Mouse (Mus musculus) embryonic facial prominence, embryonic 11.5 days (tissue): Measurements from ENCODE around the gene Kdm2b. TPM values are rescaled to one million over a fixed set of nuclear protein-coding genes. Genes with fewer than 3 reads are reported as not detected.

ENCODE experiments used
- ATAC-seq: fragments of 200-750 bp; cut with Nextera tagmentation; replicated peaks from 2 replicates; pipeline ENCODE4 v1.8.0; 2017; ENCODE audit warnings: low read depth; ENCODE audit not compliant: insufficient number of reproducible peaks, low FRiP score, low TSS enrichment
- DNase-seq: peaks from one replicate; pipeline ENCODE4 v3.0.0-alpha.2; 2015; ENCODE audit warnings: low spot score
- H3K27ac ChIP-seq: fragments of 300-500 bp; sonication (generic); replicated peaks from 2 replicates; pipeline ENCODE4 v1.5.1; 2014; ENCODE audit warnings: mild to moderate bottlenecking, low read depth, low read length, control low read depth
- H3K27me3 ChIP-seq: fragments of 300-500 bp; sonication (generic); 2 replicates; pipeline ENCODE4 v1.6.1; 2014; ENCODE audit warnings: mild to moderate bottlenecking, low read length, moderate library complexity, mixed read lengths; ENCODE audit not compliant: control insufficient read depth, insufficient read depth
- H3K36me3 ChIP-seq: fragments of 300-500 bp; sonication (generic); replicated peaks from 2 replicates; pipeline ENCODE4 v1.6.1; 2014; ENCODE audit warnings: low read depth, mild to moderate bottlenecking, low read length, moderate library complexity, mixed read lengths; ENCODE audit not compliant: control insufficient read depth, insufficient read depth
- H3K4me1 ChIP-seq: fragments of 300-500 bp; sonication (generic); 2 replicates; pipeline ENCODE4 v1.6.1; 2014; ENCODE audit warnings: low read length, mixed read lengths; ENCODE audit not compliant: control insufficient read depth, insufficient read depth
- H3K4me2 ChIP-seq: fragments of 300-500 bp; sonication (generic); 2 replicates; pipeline ENCODE4 v1.6.1; 2014; ENCODE audit warnings: low read depth, mild to moderate bottlenecking, control low read depth, low read length, moderate library complexity
- H3K4me3 ChIP-seq: fragments of 300-500 bp; sonication (generic); 2 replicates; pipeline ENCODE4 v1.5.1; 2014; ENCODE audit warnings: low read depth, low read length, control low read depth
- H3K9ac ChIP-seq: fragments of 300-500 bp; sonication (generic); replicated peaks from 2 replicates; pipeline ENCODE4 v1.6.1; 2014; ENCODE audit warnings: mild to moderate bottlenecking, control low read depth, low read length
- H3K9me3 ChIP-seq: fragments of 300-500 bp; sonication (generic); replicated peaks from 2 replicates; pipeline ENCODE4 v1.6.1; 2016; ENCODE audit warnings: mild to moderate bottlenecking, low read length, inconsistent platforms, mixed read lengths; ENCODE audit not compliant: control insufficient read depth
- WGBS: fragments of 180-500 bp; shearing (Covaris S2); extraction: QIAGEN DNeasy Blood & Tissue Kit; methylation state at CpG from one replicate; pipeline ENCODE4 v1.1.7; 2014; 5-methylcytosine and 5-hydroxymethylcytosine counted together
- polyA plus RNA-seq: library from polyadenylated mRNA; unstranded; fragments of >200 nt; fragmentation: Nextera tagmentation; extraction: Ambion mirVana; gene quantifications from 2 replicates; pipeline ENCODE4 v1.2.1, GENCODE M21; 2014

Kdm2b gene
- polyA plus RNA-seq, 1 experiment from 2014 or later: 54.1 TPM

GRCm38 (mm10) chr5:122855858-122856257, 133.8 kb downstream of the Kdm2b start:
- H3K36me3 ChIP-seq: no peaks in the 10 kb centered on the region
- H3K4me3 ChIP-seq: no peak overlapping the region
- H3K9me3 ChIP-seq: no peaks in the 10 kb centered on the region
- H3K27ac ChIP-seq: no peak overlapping the region
- H3K4me1 ChIP-seq: peaks cover 3% of the 10 kb centered on the region; the same call in 1 of the 2 replicates
- H3K4me2 ChIP-seq: no peak overlapping the region
- H3K27me3 ChIP-seq: no peaks in the 10 kb centered on the region
- WGBS: 78% methylated on average over 3 of the region's 3 CpGs
- no peak overlapping the region for H3K9ac ChIP-seq
- no peak for ATAC-seq
- no peak for DNase-seq

- Histone ChIP-seq H3K27ac (no peak overlapping the region), H3K9me3 (no peaks in the 10 kb centered on the region), H3K36me3 (no peaks in the 10 kb centered on the region), H3K27me3 (no peaks in the 10 kb centered on the region), H3K4me1 (peaks cover 3% of the 10 kb centered on the region; the same call in 1 of the 2 replicates), H3K4me2 (no peak overlapping the region), H3K9ac (no peak overlapping the region), H3K4me3 (no peak overlapping the region)
- ATAC-seq (no peak), DNase-seq (no peak)
- WGBS: 79% methylated on average over 2 of the region's 2 CpGs
Measured at GRCm38 (mm10) chr5:122852611-122853010, 137.0 kb downstream of the Kdm2b start.

GRCm38 (mm10) chr5:122850319-122851002, 139.2 kb downstream of the Kdm2b start:
- H3K4me2 ChIP-seq: peak overlapping the region; percentile 93
- peak overlapping the region; percentile 78 for H3K27ac ChIP-seq
- H3K4me1 ChIP-seq: peaks cover 3% of the 10 kb centered on the region; the same call in 1 of the 2 replicates
- H3K36me3 ChIP-seq: no peaks in the 10 kb centered on the region
- no peaks in the 10 kb centered on the region for H3K9me3 ChIP-seq
- H3K27me3 ChIP-seq: no peaks in the 10 kb centered on the region
- under 1% methylated on average over 38 of the region's 38 CpGs for whole genome bisulfite sequencing
- DNase-seq: peak; percentile 75
- H3K9ac ChIP-seq: peak overlapping the region; percentile 95
- peak; percentile 84 for ATAC-seq
- peak overlapping the region; percentile 90 for H3K4me3 ChIP-seq

- Histone ChIP-seq H3K9me3 (no peaks in the 10 kb centered on the region), H3K4me3 (peak within 1 kb of the TSS; percentile 90), H3K36me3 (no peaks in the 10 kb centered on the region), H3K27ac (peak within 1 kb of the TSS; percentile 78), H3K9ac (peak within 1 kb of the TSS; percentile 95), H3K4me1 (peaks cover 3% of the 10 kb centered on the region; the same call in 1 of the 2 replicates), H3K4me2 (peak within 1 kb of the TSS; percentile 93), H3K27me3 (no peaks in the 10 kb centered on the region)
- under 1% methylated on average over 53 of the region's 61 CpGs for WGBS
- ATAC-seq (peak; percentile 99), DNase-seq (peak; percentile 99)
Measured at GRCm38 (mm10) chr5:122849521-122850318, 139.9 kb downstream of the Kdm2b start, which contains the start of gene Rnf34. Gene Rnf34 (plus strand): TSS chr5:122850048.

GRCm38 (mm10) chr5:122843799-122844198, 145.8 kb downstream of the Kdm2b start:
- DNase-seq (no peak), ATAC-seq (no peak)
- no peak overlapping the region for H3K4me3 ChIP-seq
- H3K36me3 ChIP-seq: no peaks in the 10 kb centered on the region
- H3K4me2 ChIP-seq: no peak overlapping the region
- no peak overlapping the region for H3K27ac ChIP-seq
- no peak overlapping the region for H3K9ac ChIP-seq
- no peaks in the 10 kb centered on the region for H3K27me3 ChIP-seq
- no peaks in the 10 kb centered on the region for H3K4me1 ChIP-seq
- H3K9me3 ChIP-seq: no peaks in the 10 kb centered on the region
- 86% methylated on average over 5 of the region's 5 CpGs for WGBS

- no peak overlapping the region for H3K27ac ChIP-seq
- 81% methylated on average over 2 of the region's 2 CpGs for WGBS
- H3K27me3 ChIP-seq: no peaks in the 10 kb centered on the region
- no peaks in the 10 kb centered on the region for H3K9me3 ChIP-seq
- no peak overlapping the region for H3K4me3 ChIP-seq
- no peaks in the 10 kb centered on the region for H3K36me3 ChIP-seq
- no peak overlapping the region for H3K9ac ChIP-seq
- H3K4me2 ChIP-seq: no peak overlapping the region
- no peak for ATAC-seq
- H3K4me1 ChIP-seq: no peaks in the 10 kb centered on the region
- DNase-seq: no peak
Measured at GRCm38 (mm10) chr5:122841126-122841525, 148.5 kb downstream of the Kdm2b start.

- ATAC-seq (no peak), DNase-seq (no peak)
- Histone ChIP-seq H3K36me3 (no peaks in the 10 kb centered on the region), H3K9me3 (no peaks in the 10 kb centered on the region), H3K27me3 (no peaks in the 10 kb centered on the region), H3K4me1 (no peaks in the 10 kb centered on the region), H3K9ac (no peak overlapping the region), H3K4me2 (no peak overlapping the region), H3K4me3 (no peak overlapping the region), H3K27ac (no peak overlapping the region)
- 80% methylated on average over 10 of the region's 10 CpGs for WGBS
Measured at GRCm38 (mm10) chr5:122832996-122833395, 156.6 kb downstream of the Kdm2b start.

GRCm38 (mm10) chr5:122832536-122832935, 157.1 kb downstream of the Kdm2b start:
- H3K27me3 ChIP-seq: no peaks in the 10 kb centered on the region
- no peak for ATAC-seq
- no peak for DNase-seq

More at GRCm38 (mm10) chr5:122832536-122832935, 157.1 kb downstream of the Kdm2b start:
- Histone ChIP-seq H3K9ac (no peak overlapping the region), H3K4me3 (no peak overlapping the region), H3K9me3 (no peaks in the 10 kb centered on the region), H3K4me2 (no peak overlapping the region), H3K27ac (no peak overlapping the region), H3K4me1 (no peaks in the 10 kb centered on the region), H3K36me3 (no peaks in the 10 kb centered on the region)
- 85% methylated on average over 10 of the region's 10 CpGs for WGBS
